Mouse (Mus musculus): Measurements from ENCODE around the gene Lsmem1. TPM values are rescaled to one million over a fixed set of nuclear protein-coding genes. Genes with fewer than 3 reads are reported as not detected.
A peak's percentile ranks its signal among the peaks of the same experiment; 100 is the strongest.

The Lsmem1 gene
- polyA plus RNA-seq, 1 experiment from 2014 or later: 0.13 TPM

DNA sequence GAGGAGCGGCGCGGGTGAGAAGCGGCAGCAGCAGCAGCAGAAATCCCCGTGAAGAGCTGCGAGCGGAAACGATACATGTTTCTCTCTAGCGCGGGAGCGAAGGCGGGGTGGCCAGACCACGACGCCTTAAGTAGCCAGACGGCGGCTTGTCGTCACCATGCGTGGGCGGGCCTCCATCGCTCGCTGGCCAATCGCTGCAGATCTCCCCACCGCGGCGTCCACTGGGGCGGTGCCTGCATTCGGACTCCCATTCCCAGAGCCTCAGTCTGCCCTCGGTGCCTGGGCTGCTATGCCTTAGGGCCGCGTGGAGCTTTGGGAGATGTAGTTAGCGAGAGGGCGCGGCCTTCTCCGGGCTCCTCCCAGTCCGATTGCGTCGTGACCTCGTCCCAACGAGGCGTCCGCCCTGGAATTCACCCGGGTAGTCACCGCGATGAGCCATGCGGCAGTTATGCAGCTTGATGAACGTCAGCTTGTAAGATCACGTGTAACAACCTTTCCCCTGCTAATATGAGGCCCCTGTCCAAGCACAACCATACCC lies 23.9 kb upstream of the Lsmem1 start:
- ATAC-seq (replicated peaks; ENCODE audit: low FRiP score, low read depth) (peak; percentile 99), DNase-seq (ENCODE audit: low spot score) (peak; percentile 100)
- peak overlapping the region; percentile 92 for H3K27ac ChIP-seq
- peak overlapping the region; percentile 71 for H3K4me2 ChIP-seq (ENCODE audit: low read length)
- H3K4me1 ChIP-seq (replicated peaks; ENCODE audit: insufficient read depth, low read length): no peaks in the 10 kb centered on the region; the same call in 1 of the 2 replicates
- H3K9ac ChIP-seq (ENCODE audit: low read depth, low read length): peak overlapping the region; percentile 71
- H3K4me3 ChIP-seq (replicated peaks; ENCODE audit: low read depth, low read length): peak overlapping the region; percentile 82
- no peaks in the 10 kb centered on the region for H3K36me3 ChIP-seq (ENCODE audit: insufficient read depth, low read length)
- no peak for TF ChIP-seq CTCF (IDR thresholded peaks at IDR 0.05; ENCODE audit: low read depth)
- H3K9me3 ChIP-seq (replicated peaks; ENCODE audit: low read length): no peaks in the 10 kb centered on the region
- 0% methylated on average over 47 of the region's 47 CpGs for WGBS
- H3K27me3 ChIP-seq (ENCODE audit: insufficient read depth, low read length): no peaks in the 10 kb centered on the region

- Histone ChIP-seq H3K36me3 (ENCODE audit: insufficient read depth, low read length) (no peaks in the 10 kb centered on the region), H3K9me3 (replicated peaks; ENCODE audit: low read length) (no peaks in the 10 kb centered on the region), H3K27me3 (ENCODE audit: insufficient read depth, low read length) (no peaks in the 10 kb centered on the region), H3K4me3 (replicated peaks; ENCODE audit: low read depth, low read length) (peak overlapping the region; percentile 82), H3K4me1 (replicated peaks; ENCODE audit: insufficient read depth, low read length) (no peaks in the 10 kb centered on the region; the same call in 1 of the 2 replicates), H3K9ac (ENCODE audit: low read depth, low read length) (peak overlapping the region; percentile 71), H3K27ac (peak overlapping the region; percentile 92), H3K4me2 (ENCODE audit: low read length) (peak overlapping the region; percentile 71)
- 0 out of 2 replicates have a peak, but pooled peaks have one; percentile 11 for TF ChIP-seq CTCF (IDR thresholded peaks at IDR 0.05; ENCODE audit: low read depth)
- under 1% methylated on average over 80 of the region's 81 CpGs for WGBS
- DNase-seq (ENCODE audit: low spot score) (peak; percentile 98), ATAC-seq (replicated peaks; ENCODE audit: low FRiP score, low read depth) (peak; percentile 96)
These were observed 23.2 kb upstream of the Lsmem1 start for GRCm38 (mm10) chr12:40222251-40223081.

DNA sequence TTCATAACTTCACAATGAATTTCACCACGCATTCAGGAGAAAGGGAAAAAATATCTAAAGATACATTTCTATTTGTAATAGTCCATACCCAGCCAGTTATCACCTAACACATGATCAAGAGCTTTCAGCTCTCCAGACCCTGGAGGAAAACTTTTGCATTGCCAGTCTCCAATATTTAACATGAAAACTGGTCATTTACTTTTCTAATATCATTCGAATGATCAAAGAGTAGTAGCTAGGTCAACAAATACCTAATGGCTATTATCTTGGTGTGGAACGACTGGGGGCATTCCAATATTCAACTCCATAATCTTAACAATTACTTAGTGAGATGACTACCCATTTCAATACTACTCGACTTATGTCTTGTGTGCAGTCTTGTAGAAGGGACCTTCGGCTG lies 22.3 kb upstream of the Lsmem1 start:
- H3K27ac ChIP-seq: no peak overlapping the region
- H3K4me1 ChIP-seq (replicated peaks; ENCODE audit: insufficient read depth, low read length): no peaks in the 10 kb centered on the region; the same call in 1 of the 2 replicates
- no peaks in the 10 kb centered on the region for H3K27me3 ChIP-seq (ENCODE audit: insufficient read depth, low read length)
- TF ChIP-seq CTCF (IDR thresholded peaks at IDR 0.05; ENCODE audit: low read depth): no peak
- peak overlapping the region; percentile 71; the same call in 1 of the 2 replicates for H3K9ac ChIP-seq (ENCODE audit: low read depth, low read length)
- WGBS: 8% methylated on average over 5 of the region's 5 CpGs
- peak overlapping the region; percentile 71 for H3K4me2 ChIP-seq (ENCODE audit: low read length)
- peak overlapping the region; percentile 82 for H3K4me3 ChIP-seq (replicated peaks; ENCODE audit: low read depth, low read length)
- ATAC-seq (replicated peaks; ENCODE audit: low FRiP score, low read depth) (no peak), DNase-seq (ENCODE audit: low spot score) (no peak)
- no peaks in the 10 kb centered on the region for H3K9me3 ChIP-seq (replicated peaks; ENCODE audit: low read length)
- no peaks in the 10 kb centered on the region for H3K36me3 ChIP-seq (ENCODE audit: insufficient read depth, low read length)

DNA sequence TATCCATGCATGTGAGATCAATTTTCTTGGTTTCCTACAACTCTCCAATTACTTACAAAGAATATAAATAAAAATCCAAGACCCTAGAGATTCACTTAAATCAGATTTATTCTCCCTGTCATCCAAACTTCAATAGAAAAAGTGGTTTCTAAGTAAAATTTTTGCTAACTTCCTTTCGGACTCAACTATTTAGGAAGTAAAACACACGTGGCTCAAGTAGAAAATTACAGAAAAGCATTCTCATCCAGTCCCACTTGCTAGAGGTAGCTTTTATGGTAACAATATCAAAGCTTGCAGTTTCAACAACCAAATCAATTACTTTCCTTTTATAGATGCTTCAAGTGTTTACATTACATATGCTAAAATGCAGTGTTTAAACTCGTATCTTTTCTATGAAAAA lies 21.6 kb upstream of the Lsmem1 start:
- TF ChIP-seq CTCF (IDR thresholded peaks at IDR 0.05; ENCODE audit: low read depth): no peak
- Histone ChIP-seq H3K9ac (ENCODE audit: low read depth, low read length) (0 out of 2 replicates have a peak overlapping the region, but pooled peaks have one; percentile 8), H3K9me3 (replicated peaks; ENCODE audit: low read length) (no peaks in the 10 kb centered on the region), H3K4me2 (ENCODE audit: low read length) (peak overlapping the region; percentile 71), H3K27me3 (ENCODE audit: insufficient read depth, low read length) (no peaks in the 10 kb centered on the region), H3K4me3 (replicated peaks; ENCODE audit: low read depth, low read length) (peak overlapping the region; percentile 82), H3K4me1 (replicated peaks; ENCODE audit: insufficient read depth, low read length) (no peaks in the 10 kb centered on the region; the same call in 1 of the 2 replicates), H3K36me3 (ENCODE audit: insufficient read depth, low read length) (0 out of 2 replicates have a peak, but pooled peaks cover 3% of the 10 kb centered on the region), H3K27ac (no peak overlapping the region)
- 6% methylated on average over 3 of the region's 3 CpGs for WGBS
- ATAC-seq (replicated peaks; ENCODE audit: low FRiP score, low read depth): no peak
- DNase-seq (ENCODE audit: low spot score): no peak

GRCm38 (mm10) chr12:40220001-40220570 lies 20.8 kb upstream of the Lsmem1 start:
- H3K4me2 ChIP-seq (ENCODE audit: low read length): peak overlapping the region; percentile 71
- DNase-seq (ENCODE audit: low spot score) (no peak), ATAC-seq (replicated peaks; ENCODE audit: low FRiP score, low read depth) (no peak)
- H3K4me3 ChIP-seq (replicated peaks; ENCODE audit: low read depth, low read length): peak overlapping the region; percentile 17
- no peak overlapping the region for H3K27ac ChIP-seq
- 0 out of 2 replicates have a peak overlapping the region, but pooled peaks have one; percentile 10 for H3K9ac ChIP-seq (ENCODE audit: low read depth, low read length)
- TF ChIP-seq CTCF (IDR thresholded peaks at IDR 0.05; ENCODE audit: low read depth): no peak
- 24% methylated on average over 3 of the region's 3 CpGs for WGBS
- 0 out of 2 replicates have a peak, but pooled peaks cover 10% of the 10 kb centered on the region for H3K36me3 ChIP-seq (ENCODE audit: insufficient read depth, low read length)
- no peaks in the 10 kb centered on the region; the same call in 1 of the 2 replicates for H3K4me1 ChIP-seq (replicated peaks; ENCODE audit: insufficient read depth, low read length)
- H3K27me3 ChIP-seq (ENCODE audit: insufficient read depth, low read length): no peaks in the 10 kb centered on the region
- H3K9me3 ChIP-seq (replicated peaks; ENCODE audit: low read length): no peaks in the 10 kb centered on the region

- Histone ChIP-seq H3K27me3 (ENCODE audit: insufficient read depth, low read length) (no peaks in the 10 kb centered on the region), H3K4me1 (replicated peaks; ENCODE audit: insufficient read depth, low read length) (no peaks in the 10 kb centered on the region; the same call in 1 of the 2 replicates), H3K4me3 (replicated peaks; ENCODE audit: low read depth, low read length) (no peak overlapping the region), H3K4me2 (ENCODE audit: low read length) (no peak overlapping the region), H3K36me3 (ENCODE audit: insufficient read depth, low read length) (peaks cover 21% of the 10 kb centered on the region), H3K9me3 (replicated peaks; ENCODE audit: low read length) (no peaks in the 10 kb centered on the region), H3K9ac (ENCODE audit: low read depth, low read length) (no peak overlapping the region), H3K27ac (no peak overlapping the region)
- 76% methylated on average over 2 of the region's 2 CpGs for WGBS
- ATAC-seq (replicated peaks; ENCODE audit: low FRiP score, low read depth) (no peak), DNase-seq (ENCODE audit: low spot score) (no peak)
- TF ChIP-seq CTCF (IDR thresholded peaks at IDR 0.05; ENCODE audit: low read depth): no peak
These were observed 19.2 kb upstream of the Lsmem1 start for GRCm38 (mm10) chr12:40218430-40218945.
